Comparison of ENCODE assay signal across 9 mouse cellular contexts in genomic region chr3:10087994-10088393, GRCm38 (mm10). TPM values are rescaled to one million over a fixed set of nuclear protein-coding genes. Genes with fewer than 3 reads are reported as not detected.
DNase-seq lines count a peak whose midpoint lies in the region; ATAC-seq and TF ChIP-seq lines count a peak whose summit lies in the region.
"Not testable (repeated sequence)": the region's sequence is repeated elsewhere in the genome, so short reads cannot be mapped to it uniquely, and the experiment has no call there.
"Had no signal": no experiment of that assay in that cellular context is flagged by ENCODE, and none has a peak within 500 bp of the region (broad histone marks: within the 10 kb centered on the region; RNA-seq: fewer than 3 reads in every experiment).

TSS of gene Gm9833 (plus strand) at chr3:10088110.

- WGBS in forebrain, embryonic 12.5 days: 34% methylated on average over 38 of the region's 38 CpGs
- WGBS in heart, embryonic 15.5 days: 24% methylated on average over 36 of the region's 38 CpGs
- 30% methylated on average over 25 of the region's 38 CpGs for WGBS in intestine, embryonic 14.5 days
- WGBS in liver, postnatal 0 days (ENCODE audit: insufficient replicate concordance): 38% methylated on average over 24 of the region's 38 CpGs
- 35% methylated on average over 26 of the region's 38 CpGs for WGBS in midbrain, embryonic 16.5 days
- WGBS in stomach, postnatal 0 days: 17% methylated on average over 29 of the region's 38 CpGs

- not testable (repeated sequence) for H3K9me3 ChIP-seq in forebrain, embryonic 12.5 days; heart, embryonic 15.5 days (replicated peaks); intestine, embryonic 14.5 days (ENCODE audit: control insufficient read depth, low read length); liver, postnatal 0 days (ENCODE audit: low read length); midbrain, embryonic 16.5 days (replicated peaks; ENCODE audit: control insufficient read depth, low read length, poor library complexity, severe bottlenecking); stomach, postnatal 0 days (ENCODE audit: control insufficient read depth, low read length)

- intact Hi-C loops in left cerebral cortex, postnatal 10 days (cut with DNase I): not testable (repeated sequence)

- H3K27me3 ChIP-seq in forebrain, embryonic 12.5 days; heart, embryonic 15.5 days; intestine, embryonic 14.5 days (replicated peaks; ENCODE audit: control insufficient read depth, insufficient read depth, low read length); liver, postnatal 0 days (ENCODE audit: insufficient read depth, low read length); midbrain, embryonic 16.5 days (ENCODE audit: control insufficient read depth, insufficient read depth, low read depth, low read length); stomach, postnatal 0 days (ENCODE audit: control insufficient read depth, insufficient read depth, low read length): not testable (repeated sequence)

- H3K4me3 ChIP-seq in forebrain, embryonic 12.5 days (replicated peaks); liver, postnatal 0 days (ENCODE audit: low read depth, low read length); stomach, postnatal 0 days (ENCODE audit: low read depth, low read length): not testable (repeated sequence)
- peak within 1 kb of the TSS; percentile 25 for H3K4me3 ChIP-seq in heart, embryonic 15.5 days
- H3K4me3 ChIP-seq in intestine, embryonic 14.5 days (ENCODE audit: low read depth, low read length): peak within 1 kb of the TSS; percentile 10; the same call in 1 of the 2 replicates
- H3K4me3 ChIP-seq in midbrain, embryonic 16.5 days (ENCODE audit: low read depth, low read length): peak within 1 kb of the TSS; percentile 33

- not testable (repeated sequence) for TF ChIP-seq CTCF in brain, embryonic 14.5 days (IDR thresholded peaks at IDR 0.05; ENCODE audit: borderline replicate concordance, extremely low read depth, insufficient read depth, insufficient read length); liver, postnatal 0 days (IDR thresholded peaks at IDR 0.05; ENCODE audit: low read depth); stomach, postnatal 0 days (IDR thresholded peaks at IDR 0.05; ENCODE audit: low read depth)

- not testable (repeated sequence) for H3K27ac ChIP-seq in forebrain, embryonic 12.5 days; heart, embryonic 15.5 days; intestine, embryonic 14.5 days (ENCODE audit: low read depth); liver, postnatal 0 days (ENCODE audit: low read depth); midbrain, embryonic 16.5 days (ENCODE audit: low read length); stomach, postnatal 0 days (replicated peaks)

- H3K4me2 ChIP-seq in forebrain, embryonic 12.5 days: peak within 1 kb of the TSS; percentile 30; the same call in 1 of the 2 replicates
- peak within 1 kb of the TSS; percentile 45 for H3K4me2 ChIP-seq in heart, embryonic 15.5 days
- 0 out of 2 replicates have a peak within 1 kb of the TSS, but pooled peaks have one; percentile 23 for H3K4me2 ChIP-seq in intestine, embryonic 14.5 days (ENCODE audit: low read length)
- peak within 1 kb of the TSS; percentile 45; the same call in 1 of the 2 replicates for H3K4me2 ChIP-seq in liver, postnatal 0 days (ENCODE audit: low read depth, low read length)
- H3K4me2 ChIP-seq in midbrain, embryonic 16.5 days (ENCODE audit: low read length): peak within 1 kb of the TSS; percentile 48
- 0 out of 2 replicates have a peak within 1 kb of the TSS, but pooled peaks have one; percentile 20 for H3K4me2 ChIP-seq in stomach, postnatal 0 days (replicated peaks; ENCODE audit: low read depth)

- H3K9ac ChIP-seq in forebrain, embryonic 12.5 days; heart, embryonic 15.5 days; intestine, embryonic 14.5 days (ENCODE audit: low read length); liver, postnatal 0 days (replicated peaks); midbrain, embryonic 16.5 days (ENCODE audit: low read depth, low read length); stomach, postnatal 0 days (ENCODE audit: low read length): not testable (repeated sequence)

- ATAC-seq in forebrain, embryonic 12.5 days (ENCODE audit: low FRiP score): peak; percentile 61; the same call in 1 of the 2 replicates
- not testable (repeated sequence) for ATAC-seq in heart, embryonic 15.5 days (replicated peaks; ENCODE audit: insufficient number of reproducible peaks, insufficient read depth, low FRiP score, low read depth); intestine, embryonic 14.5 days (replicated peaks; ENCODE audit: low FRiP score, low TSS enrichment, low read depth); liver, postnatal 0 days; midbrain, embryonic 16.5 days; stomach, postnatal 0 days (ENCODE audit: low FRiP score, low TSS enrichment)

- TF ChIP-seq EP300 in liver, postnatal 0 days (IDR thresholded peaks at IDR 0.05; ENCODE audit: low read depth); stomach, postnatal 0 days (optimal IDR thresholded peaks at IDR 0.05): not testable (repeated sequence)

- TF ChIP-seq POLR2A in brain, embryonic 14.5 days (IDR thresholded peaks at IDR 0.05; ENCODE audit: borderline replicate concordance, extremely low read depth, insufficient read depth, insufficient read length, poor library complexity, severe bottlenecking): not testable (repeated sequence)

- DNase-seq in brain, embryonic 14.5 days (ENCODE audit: low read depth); intestine, embryonic 14.5 days (ENCODE audit: low spot score); left cerebral cortex, postnatal 10 days (ENCODE audit: extremely low spot score in 1 of 2, low spot score in 2 of 2); liver, postnatal 0 days; stomach, postnatal 0 days (ENCODE audit: low spot score): not testable (repeated sequence)

- H3K36me3 ChIP-seq in forebrain, embryonic 12.5 days (replicated peaks); heart, embryonic 15.5 days; intestine, embryonic 14.5 days (ENCODE audit: control insufficient read depth, insufficient read depth, low read length); liver, postnatal 0 days (replicated peaks; ENCODE audit: insufficient read depth, low read length); midbrain, embryonic 16.5 days (ENCODE audit: control insufficient read depth, insufficient read depth, low read length); stomach, postnatal 0 days (ENCODE audit: control insufficient read depth, insufficient read depth, low read length): not testable (repeated sequence)

- H3K4me1 ChIP-seq in forebrain, embryonic 12.5 days; heart, embryonic 15.5 days (replicated peaks); midbrain, embryonic 16.5 days (ENCODE audit: control insufficient read depth, insufficient read depth, low read length); stomach, postnatal 0 days (replicated peaks; ENCODE audit: control insufficient read depth, insufficient read depth): not testable (repeated sequence)
- peaks cover 11% of the 10 kb centered on the region; the same call in 1 of the 2 replicates for H3K4me1 ChIP-seq in intestine, embryonic 14.5 days (replicated peaks; ENCODE audit: control insufficient read depth, insufficient read depth, low read length)
- peaks cover 20% of the 10 kb centered on the region for H3K4me1 ChIP-seq in liver, postnatal 0 days (ENCODE audit: insufficient read depth)

RNA-seq across cellular contexts. Expression of gene Gm9833, which starts in this region (rescaled TPM):
- 6.0 and 11.8 TPM in 2 replicates for polyA plus RNA-seq in brain, embryonic 14.5 days (2012; rRNA removed)
- 5.8 and 11.0 TPM in 2 replicates for polyA plus RNA-seq in forebrain, embryonic 12.5 days (2016; fragmentation: Nextera tagmentation; extraction: Ambion mirVana)
- polyA plus RNA-seq in heart, embryonic 15.5 days (2015; fragmentation: Nextera tagmentation; extraction: Ambion mirVana): 2.2 and 2.6 TPM in 2 replicates
- polyA plus RNA-seq in intestine, embryonic 14.5 days (2014; fragmentation: Nextera tagmentation; extraction: Ambion mirVana): 2.6 and 4.0 TPM in 2 replicates
- total RNA-seq in left cerebral cortex, postnatal 10 days (2021): 10 to 100 TPM; 12.0 to 14.9 TPM
- polyA plus RNA-seq in liver, postnatal 0 days (2015; fragmentation: Nextera tagmentation; extraction: Ambion mirVana): 0.50 and 0.70 TPM in 2 replicates
- polyA plus RNA-seq in midbrain, embryonic 16.5 days (2015; fragmentation: Nextera tagmentation; extraction: Ambion mirVana): 6.7 and 8.3 TPM in 2 replicates
- 0.69 and 0.75 TPM in 2 replicates for polyA plus RNA-seq in stomach, postnatal 0 days (2015; fragmentation: Nextera tagmentation; extraction: Ambion mirVana)
- polyA plus RNA-seq: large intestine, adult 2 months had no signal
